Mouse (Mus musculus) kidney, embryonic 14.5 days (tissue): ENCODE measurements at regions not wholly inside any gene's neighbourhood (a gene's known extent, or its start where the extent isn't known, plus 50 kb on each side); places are given as distances from the start of the nearest gene placed in this dataset.

Source experiments
- ATAC-seq: fragments of 200-750 bp; cut with Nextera tagmentation; 2 replicates; pipeline ENCODE4 v1.8.0; 2017; ENCODE audit warnings: moderate number of reproducible peaks, mild to moderate bottlenecking, moderate TSS enrichment, moderate library complexity; ENCODE audit not compliant: low FRiP score, low TSS enrichment
- H3K27ac ChIP-seq: fragments of 300-500 bp; sonication (generic); 2 replicates; pipeline ENCODE4 v1.5.1; 2014; ENCODE audit warnings: low read depth, mild to moderate bottlenecking, low read length, moderate library complexity, mixed read lengths
- H3K27me3 ChIP-seq: fragments of 300-500 bp; sonication (generic); 2 replicates; pipeline ENCODE4 v1.6.1; 2014; ENCODE audit warnings: mild to moderate bottlenecking, low read length; ENCODE audit not compliant: control insufficient read depth, insufficient read depth
- H3K36me3 ChIP-seq: fragments of 300-500 bp; sonication (generic); 2 replicates; pipeline ENCODE4 v1.6.1; 2014; ENCODE audit warnings: low read length, mixed read lengths; ENCODE audit not compliant: control insufficient read depth, insufficient read depth
- H3K4me1 ChIP-seq: fragments of 300-500 bp; sonication (generic); 2 replicates; pipeline ENCODE4 v1.6.1; 2014; ENCODE audit warnings: low read length, mixed read lengths; ENCODE audit not compliant: control insufficient read depth, insufficient read depth
- H3K4me2 ChIP-seq: fragments of 300-500 bp; sonication (generic); replicated peaks from 2 replicates; pipeline ENCODE4 v1.6.1; 2014; ENCODE audit warnings: low read depth, mild to moderate bottlenecking, low read length
- H3K4me3 ChIP-seq: fragments of 300-500 bp; sonication (generic); 2 replicates; pipeline ENCODE4 v1.5.1; 2014; ENCODE audit warnings: mild to moderate bottlenecking, low read length
- H3K9ac ChIP-seq: fragments of 300-500 bp; sonication (generic); 2 replicates; pipeline ENCODE4 v1.6.1; 2014; ENCODE audit warnings: low read depth, mild to moderate bottlenecking, low read length, moderate library complexity
- H3K9me3 ChIP-seq: fragments of 300-500 bp; sonication (generic); 2 replicates; pipeline ENCODE4 v1.6.1; 2016; ENCODE audit warnings: low read length; ENCODE audit not compliant: control insufficient read depth
- WGBS: fragments of 180-500 bp; shearing (Covaris S2); extraction: QIAGEN DNeasy Blood & Tissue Kit; methylation state at CpG from one replicate; pipeline ENCODE4 v1.1.7; 2014; 5-methylcytosine and 5-hydroxymethylcytosine counted together

- H3K27ac ChIP-seq, result no peak overlapping the region
- H3K36me3 ChIP-seq, result no peaks in the 10 kb centered on the region
- no peaks in the 10 kb centered on the region for H3K4me1 ChIP-seq
- H3K4me2 ChIP-seq, result no peak overlapping the region
- WGBS, result 54% methylated on average over 5 of the region's 5 CpGs
- ATAC-seq, result no peak
- no peaks in the 10 kb centered on the region for H3K27me3 ChIP-seq
- H3K9me3 ChIP-seq, result no peaks in the 10 kb centered on the region
- H3K4me3 ChIP-seq, result no peak overlapping the region
- H3K9ac ChIP-seq, result no peak overlapping the region
Observed at GRCm38 (mm10) chrX:52668679-52669078, 54.9 kb upstream of the Gpc3 start.

DNA sequence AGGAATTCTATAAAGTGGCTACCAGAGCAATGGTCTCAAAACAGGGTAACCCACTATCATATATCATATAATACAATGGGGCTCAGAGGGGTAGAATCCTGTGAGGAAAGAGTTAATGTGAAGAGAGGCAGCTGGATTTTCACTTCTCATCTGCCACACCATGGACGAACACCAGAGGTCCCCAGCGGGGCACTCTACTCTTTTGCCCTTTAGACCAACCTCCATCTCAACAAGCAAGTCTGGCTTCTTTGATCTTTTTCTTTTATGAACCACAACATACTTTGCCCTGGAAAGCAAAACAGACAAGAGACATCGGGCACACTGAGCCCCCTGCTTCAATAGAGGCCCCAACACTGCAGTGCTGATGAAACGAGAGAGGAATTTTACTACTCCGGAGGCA, 65.3 kb upstream of the Gpc3 start:
- ATAC-seq, result no peak
- Histone ChIP-seq H3K4me2 (peak overlapping the region; percentile 11; the same call in 1 of the 2 replicates), H3K4me3 (no peak overlapping the region), H3K27me3 (no peaks in the 10 kb centered on the region), H3K9me3 (no peaks in the 10 kb centered on the region), H3K9ac (no peak overlapping the region), H3K36me3 (no peaks in the 10 kb centered on the region), H3K27ac (no peak overlapping the region), H3K4me1 (no peaks in the 10 kb centered on the region)
- WGBS, result 21% methylated on average over 5 of the region's 5 CpGs

GRCm38 (mm10) chrX:52694392-52694791, 80.6 kb upstream of the Gpc3 start:
- Histone ChIP-seq H3K9me3 (no peaks in the 10 kb centered on the region), H3K9ac (no peak overlapping the region), H3K4me1 (no peaks in the 10 kb centered on the region), H3K4me3 (no peak overlapping the region), H3K27me3 (no peaks in the 10 kb centered on the region), H3K36me3 (no peaks in the 10 kb centered on the region), H3K4me2 (no peak overlapping the region), H3K27ac (no peak overlapping the region)
- WGBS, result 54% methylated on average over 2 of the region's 2 CpGs
- ATAC-seq, result no peak

DNA sequence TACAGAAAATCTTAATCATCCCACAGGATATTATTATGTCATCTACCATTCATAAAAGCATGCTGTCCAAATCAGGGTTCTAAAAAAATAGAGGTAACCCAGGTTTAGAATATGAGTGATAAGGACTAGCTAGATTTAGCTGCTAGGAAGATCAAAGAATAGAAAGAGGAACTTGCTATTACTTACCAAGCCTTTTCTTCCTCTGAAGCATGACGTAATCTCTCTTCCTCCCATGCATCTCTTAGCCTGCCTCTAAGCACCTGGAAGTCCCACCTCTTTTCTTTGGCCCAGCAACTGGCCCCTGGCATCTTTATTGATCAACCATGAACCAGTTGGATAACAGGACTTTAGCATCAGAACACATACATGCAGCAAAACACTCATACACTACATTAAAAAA, 85.9 kb upstream of the Gpc3 start:
- Histone ChIP-seq H3K4me3 (no peak overlapping the region), H3K27ac (no peak overlapping the region), H3K36me3 (no peaks in the 10 kb centered on the region), H3K27me3 (no peaks in the 10 kb centered on the region), H3K9ac (no peak overlapping the region), H3K4me1 (no peaks in the 10 kb centered on the region), H3K4me2 (no peak overlapping the region), H3K9me3 (no peaks in the 10 kb centered on the region)
- ATAC-seq, result no peak
- 83% methylated on average over 1 of the region's 1 CpGs for WGBS

DNA sequence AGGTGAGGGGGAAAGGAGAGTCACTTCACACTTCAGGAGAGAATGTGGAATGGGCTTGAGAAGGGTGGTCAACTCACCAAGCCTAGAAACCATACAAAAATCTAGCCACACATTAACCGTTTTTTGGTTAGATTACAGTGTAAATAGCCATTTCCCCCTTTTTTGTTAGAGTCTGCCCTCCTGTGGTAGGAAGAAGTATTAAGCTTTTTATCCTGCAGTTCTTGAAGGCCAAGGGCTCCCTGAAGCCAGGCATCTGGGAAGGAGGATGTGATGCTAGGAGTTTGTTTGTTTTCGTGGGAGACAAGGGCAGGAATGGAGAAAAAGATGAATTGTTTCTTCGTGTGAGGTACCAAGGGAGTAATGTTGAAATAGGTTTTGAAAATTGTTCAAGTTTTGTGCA, 73.5 kb upstream of the Ccdc160 start:
- Histone ChIP-seq H3K4me3 (no peak overlapping the region), H3K27ac (no peak overlapping the region), H3K27me3 (no peaks in the 10 kb centered on the region), H3K9ac (no peak overlapping the region), H3K9me3 (no peaks in the 10 kb centered on the region), H3K36me3 (no peaks in the 10 kb centered on the region), H3K4me1 (no peaks in the 10 kb centered on the region), H3K4me2 (no peak overlapping the region)
- WGBS, result 29% methylated on average over 3 of the region's 3 CpGs
- no peak for ATAC-seq

- Histone ChIP-seq H3K4me3 (no peak overlapping the region), H3K36me3 (no peaks in the 10 kb centered on the region), H3K27me3 (no peaks in the 10 kb centered on the region; the same call in 1 of the 2 replicates), H3K4me2 (no peak overlapping the region), H3K9ac (no peak overlapping the region), H3K9me3 (no peaks in the 10 kb centered on the region), H3K4me1 (no peaks in the 10 kb centered on the region), H3K27ac (no peak overlapping the region)
- WGBS, result 70% methylated on average over 3 of the region's 3 CpGs
- no peak for ATAC-seq
Observed at GRCm38 (mm10) chrX:52738116-52738515, 52.9 kb upstream of the Ccdc160 start.
